Mouse (Mus musculus) midbrain, postnatal 0 days (tissue): ENCODE measurements at regions not wholly inside any gene's neighbourhood (a gene's known extent, or its start where the extent isn't known, plus 50 kb on each side); places are given as distances from the start of the nearest gene placed in this dataset.
A peak's percentile ranks its signal among the peaks of the same experiment; 100 is the strongest.
"Not testable (repeated sequence)": the region's sequence is repeated elsewhere in the genome, so short reads cannot be mapped to it uniquely, and the experiment has no call there.

ENCODE experiments used
- ATAC-seq: fragments of 200-750 bp; cut with Nextera tagmentation; 2 replicates; pipeline ENCODE4 v1.8.0; 2017; ENCODE audit warnings: moderate number of reproducible peaks, mild to moderate bottlenecking, moderate TSS enrichment, moderate library complexity; ENCODE audit not compliant: low FRiP score
- DNase-seq: peaks from one replicate; pipeline ENCODE4 v3.0.0-alpha.2; 2015; ENCODE audit warnings: low spot score
- H3K27ac ChIP-seq: fragments of 300-500 bp; sonication (generic); 2 replicates; pipeline ENCODE4 v1.5.1; 2014; ENCODE audit warnings: low read depth, mild to moderate bottlenecking, low read length, mixed read lengths
- H3K27me3 ChIP-seq: fragments of 300-500 bp; sonication (generic); 2 replicates; pipeline ENCODE4 v1.6.1; 2014; ENCODE audit warnings: low read length, control low read depth, mixed read lengths; ENCODE audit not compliant: insufficient read depth
- H3K36me3 ChIP-seq: fragments of 300-500 bp; sonication (generic); 2 replicates; pipeline ENCODE4 v1.6.1; 2014; ENCODE audit warnings: low read length, control low read depth, mixed read lengths; ENCODE audit not compliant: insufficient read depth
- H3K4me1 ChIP-seq: fragments of 300-500 bp; sonication (generic); 2 replicates; pipeline ENCODE4 v1.6.1; 2014; ENCODE audit warnings: mild to moderate bottlenecking, control low read depth, antibody characterized with exemption, low read length, mixed read lengths; ENCODE audit not compliant: insufficient read depth
- H3K4me2 ChIP-seq: fragments of 300-500 bp; sonication (generic); 2 replicates; pipeline ENCODE4 v1.6.1; 2014; ENCODE audit warnings: low read depth, mild to moderate bottlenecking, low read length, mixed read lengths; ENCODE audit not compliant: poor library complexity, severe bottlenecking
- H3K4me3 ChIP-seq: fragments of 300-500 bp; sonication (generic); 2 replicates; pipeline ENCODE4 v1.5.1; 2014; ENCODE audit warnings: low read depth, mild to moderate bottlenecking, low read length, moderate library complexity
- H3K9ac ChIP-seq: fragments of 300-500 bp; sonication (generic); replicated peaks from 2 replicates; pipeline ENCODE4 v1.6.1; 2014; ENCODE audit warnings: mild to moderate bottlenecking, low read length, moderate library complexity, mixed read lengths; ENCODE audit not compliant: poor library complexity, severe bottlenecking
- H3K9me3 ChIP-seq: fragments of 300-500 bp; sonication (generic); 2 replicates; pipeline ENCODE4 v1.6.1; 2016; ENCODE audit warnings: low read length, control low read depth
- CTCF ChIP-seq: IDR thresholded peaks from 2 replicates; pipeline ENCODE4 v1.5.1; 2016; ENCODE audit warnings: antibody characterized with exemption, mild to moderate bottlenecking
- WGBS: fragments of 180-500 bp; shearing (Covaris S2); extraction: QIAGEN DNeasy Blood & Tissue Kit; methylation state at CpG from one replicate; pipeline ENCODE4 v1.1.7; 2014; 5-methylcytosine and 5-hydroxymethylcytosine counted together

DNA sequence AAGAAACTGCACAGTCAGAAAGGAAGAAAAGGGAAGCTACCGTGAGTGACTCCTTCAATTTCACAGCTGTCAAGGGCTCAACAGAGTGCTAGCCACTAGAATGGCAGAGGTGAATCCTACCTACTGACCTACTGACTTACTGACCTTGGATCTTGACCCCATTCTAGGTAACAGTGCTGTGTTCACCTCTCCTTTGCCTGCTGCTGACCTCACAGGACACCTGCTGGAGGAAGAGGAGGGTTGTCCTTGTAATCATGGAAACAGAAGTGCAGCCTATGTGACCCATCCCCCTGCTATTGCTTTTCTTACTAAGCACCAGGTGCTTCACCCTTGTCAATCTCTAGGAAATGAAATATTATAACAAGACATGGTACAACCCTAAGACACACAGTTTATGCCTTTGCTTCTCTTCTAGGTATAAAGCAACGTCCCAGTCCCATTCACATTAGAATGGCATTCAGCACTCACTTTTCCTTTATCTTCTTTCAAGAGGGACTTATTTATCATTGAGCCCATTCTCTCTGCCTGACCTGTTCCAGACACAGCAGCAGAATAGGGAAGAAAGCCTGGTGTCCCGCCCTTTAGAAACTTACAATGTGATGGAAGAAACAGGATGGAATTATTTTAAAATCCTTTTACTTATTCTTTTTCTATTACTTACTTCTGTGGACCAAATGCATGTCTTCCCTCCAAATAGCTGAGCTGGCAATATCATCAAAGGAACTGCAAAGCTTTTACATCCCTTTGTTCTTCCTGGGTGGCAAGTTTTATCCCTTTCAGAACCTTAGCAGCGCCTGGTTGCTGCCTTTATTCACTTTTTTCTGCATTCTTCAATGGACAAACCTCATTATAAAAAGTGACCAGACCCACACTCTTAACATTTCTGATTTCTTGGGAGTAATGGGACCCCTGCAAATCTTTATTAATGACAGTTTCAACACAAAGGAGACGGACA is 176.5 kb downstream of the Alg10b start:
- Histone ChIP-seq H3K4me3 (no peak overlapping the region), H3K4me2 (no peak overlapping the region), H3K36me3 (no peaks in the 10 kb centered on the region), H3K9ac (no peak overlapping the region), H3K27ac (no peak overlapping the region), H3K4me1 (peaks cover 3% of the 10 kb centered on the region; the same call in 1 of the 2 replicates), H3K27me3 (no peaks in the 10 kb centered on the region), H3K9me3 (no peaks in the 10 kb centered on the region)
- no peak for ATAC-seq
- no peak for TF ChIP-seq CTCF
- no peak for DNase-seq
- WGBS, result 20% methylated on average over 5 of the region's 5 CpGs

DNA sequence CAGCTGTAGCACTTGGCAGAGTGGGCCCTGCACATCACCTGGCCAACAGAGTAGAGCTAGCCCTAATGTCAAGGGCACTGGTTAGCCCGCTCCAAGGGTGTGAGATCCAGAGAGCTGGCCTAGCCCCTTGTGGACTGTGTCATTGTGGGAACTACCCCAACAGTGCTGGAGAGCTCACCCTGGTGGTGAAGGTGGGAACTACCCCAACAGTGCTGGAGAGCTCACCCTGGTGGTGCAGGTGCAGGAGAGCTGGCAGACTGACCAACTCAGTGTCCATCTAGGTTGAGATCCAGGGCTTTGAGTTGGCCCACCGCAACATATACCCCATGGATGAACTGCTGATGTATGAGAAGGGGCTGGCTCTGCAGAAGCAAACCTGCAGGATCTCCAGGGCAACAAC is 196.7 kb downstream of the Alg10b start:
- Histone ChIP-seq H3K9ac (no peak overlapping the region), H3K4me1 (0 out of 2 replicates have a peak, but pooled peaks cover 5% of the 10 kb centered on the region), H3K4me2 (no peak overlapping the region), H3K27ac (no peak overlapping the region), H3K4me3 (no peak overlapping the region), H3K9me3 (no peaks in the 10 kb centered on the region), H3K27me3 (no peaks in the 10 kb centered on the region), H3K36me3 (no peaks in the 10 kb centered on the region)
- no peak for ATAC-seq
- peak; percentile 28; the same call in 1 of the 2 replicates for TF ChIP-seq CTCF
- 96% methylated on average over 2 of the region's 2 CpGs for WGBS
- DNase-seq, result no peak

DNA sequence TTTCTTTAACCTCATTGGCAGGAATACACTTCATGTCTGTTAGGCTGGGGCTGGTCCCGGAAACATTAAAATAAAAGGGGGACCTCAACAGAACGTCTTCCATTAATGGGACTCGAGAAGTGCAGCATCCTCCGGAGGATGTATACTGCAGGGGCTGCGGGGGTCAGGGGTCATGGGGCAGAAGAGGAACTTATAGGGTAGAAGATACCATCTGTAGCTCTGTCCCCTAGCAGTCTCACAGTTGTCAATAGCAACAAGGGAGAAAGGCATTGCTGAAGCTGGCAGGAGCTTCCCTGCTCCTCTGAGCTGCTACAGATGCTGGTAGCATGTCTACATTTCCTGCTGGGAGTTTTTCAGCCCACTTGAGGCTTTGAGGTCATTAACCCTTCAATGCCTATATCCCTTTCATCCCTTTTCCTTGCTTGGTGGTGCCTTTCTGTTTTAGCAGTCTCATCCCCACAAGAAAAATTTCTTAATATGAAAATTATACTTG is 198.1 kb downstream of the Alg10b start:
- Histone ChIP-seq H3K27me3 (no peaks in the 10 kb centered on the region), H3K4me3 (no peak overlapping the region), H3K9me3 (no peaks in the 10 kb centered on the region), H3K4me2 (no peak overlapping the region), H3K36me3 (no peaks in the 10 kb centered on the region), H3K27ac (no peak overlapping the region), H3K9ac (no peak overlapping the region), H3K4me1 (0 out of 2 replicates have a peak, but pooled peaks cover 5% of the 10 kb centered on the region)
- ATAC-seq, result no peak
- peak; percentile 63 for DNase-seq
- 5% methylated on average over 5 of the region's 5 CpGs for WGBS
- TF ChIP-seq CTCF, result no peak

DNA sequence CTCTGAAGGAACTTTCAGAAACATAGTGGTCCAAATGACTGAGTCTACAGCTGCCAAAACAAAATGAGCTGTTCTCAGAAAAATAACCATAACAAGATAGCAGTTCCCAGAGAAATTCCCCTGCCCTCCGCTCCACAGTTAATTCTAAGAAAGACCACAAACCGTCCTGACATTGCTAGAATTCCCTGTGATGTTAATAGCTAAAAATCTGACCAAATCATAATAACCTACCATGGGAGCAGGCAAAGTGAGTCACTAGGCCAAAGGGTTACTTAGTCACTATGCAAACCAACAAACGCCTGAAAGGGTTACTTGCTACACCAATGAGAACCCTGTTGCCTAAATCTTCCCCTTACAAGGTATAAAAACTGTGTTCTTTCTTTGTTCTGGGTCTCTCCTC is 206.9 kb downstream of the Alg10b start:
- not testable (repeated sequence) for H3K36me3 ChIP-seq, H3K4me2 ChIP-seq, H3K9me3 ChIP-seq, H3K4me3 ChIP-seq, H3K27ac ChIP-seq, DNase-seq, H3K9ac ChIP-seq, H3K4me1 ChIP-seq, H3K27me3 ChIP-seq, ATAC-seq
- WGBS, result 89% methylated on average over 3 of the region's 3 CpGs

DNA sequence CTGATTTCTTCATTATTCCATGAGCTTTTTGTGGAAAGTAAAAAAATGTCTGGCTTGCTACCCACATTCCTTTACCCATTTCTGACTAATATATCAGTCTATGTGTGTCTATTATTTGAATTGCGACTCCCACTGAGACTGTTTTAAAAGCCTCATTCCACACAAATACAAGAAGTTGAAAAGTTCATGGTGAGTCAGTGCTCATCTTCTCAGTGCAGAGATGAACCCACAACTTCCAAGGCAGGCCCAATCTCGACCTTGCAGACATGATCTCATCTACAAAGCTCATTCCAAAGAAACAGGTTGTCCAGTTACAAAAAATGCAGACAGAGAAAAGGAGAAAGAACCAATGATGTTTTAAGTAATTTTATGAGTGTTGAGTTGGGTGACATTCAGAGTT is 208.0 kb downstream of the Alg10b start:
- ATAC-seq (no peak), DNase-seq (no peak)
- Histone ChIP-seq H3K9me3 (no peaks in the 10 kb centered on the region), H3K27ac (no peak overlapping the region), H3K36me3 (no peaks in the 10 kb centered on the region), H3K27me3 (no peaks in the 10 kb centered on the region), H3K9ac (no peak overlapping the region), H3K4me3 (no peak overlapping the region), H3K4me2 (no peak overlapping the region), H3K4me1 (no peaks in the 10 kb centered on the region)
- WGBS, result 61% methylated on average over 2 of the region's 2 CpGs
- no peak for TF ChIP-seq CTCF

DNA sequence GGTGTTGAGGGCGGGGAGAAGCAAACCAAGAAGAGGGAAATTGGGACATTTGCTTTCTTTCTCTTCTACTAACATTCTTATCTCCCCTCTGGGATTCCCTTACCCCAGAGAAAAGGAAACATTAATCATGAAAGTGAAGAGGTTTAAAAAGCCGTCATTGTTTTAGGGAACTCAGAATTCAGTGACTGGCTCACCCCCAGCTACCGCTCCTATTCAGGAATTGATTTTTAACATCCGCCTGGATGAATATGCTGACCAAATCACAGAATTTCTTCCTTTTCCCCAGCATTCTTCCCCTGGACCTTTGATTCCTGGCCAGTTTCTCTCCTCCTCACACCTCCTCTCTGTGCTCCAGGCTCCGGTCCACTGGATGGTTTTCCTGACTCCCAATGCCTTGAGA is 211.2 kb downstream of the Alg10b start:
- no peak for TF ChIP-seq CTCF

More for the DNA sequence above, 211.2 kb downstream of the Alg10b start:
- H3K9ac ChIP-seq, result no peak overlapping the region
- H3K27me3 ChIP-seq, result no peaks in the 10 kb centered on the region
- H3K4me1 ChIP-seq, result no peaks in the 10 kb centered on the region
- no peaks in the 10 kb centered on the region for H3K36me3 ChIP-seq
- H3K27ac ChIP-seq, result no peak overlapping the region
- no peak overlapping the region for H3K4me2 ChIP-seq
- no peak overlapping the region for H3K4me3 ChIP-seq
- ATAC-seq, result no peak
- DNase-seq, result no peak
- WGBS, result 71% methylated on average over 5 of the region's 5 CpGs
- no peaks in the 10 kb centered on the region for H3K9me3 ChIP-seq
